Mouse (Mus musculus) heart, adult 2 months (tissue): ENCODE measurements at regions not wholly inside any gene's neighbourhood (a gene's known extent, or its start where the extent isn't known, plus 50 kb on each side); places are given as distances from the start of the nearest gene placed in this dataset.

Source experiments
- CTCF ChIP-seq: fragments of 200-600 bp; IDR thresholded peaks from 2 replicates; pipeline ENCODE4 v1.8.1; 2022; ENCODE audit warnings: antibody characterized with exemption, mild to moderate bottlenecking, moderate library complexity
- EP300 ChIP-seq: fragments of 200-500 bp; IDR thresholded peaks from 2 replicates; pipeline ENCODE4 v1.6.1; 2011; ENCODE audit warnings: low read depth, low read length, control low read depth; ENCODE audit not compliant: insufficient read depth
- POLR2A ChIP-seq: fragments of 200-500 bp; IDR thresholded peaks from 2 replicates; pipeline ENCODE4 v1.6.1; 2011; ENCODE audit warnings: mild to moderate bottlenecking, low read depth, low read length, control low read depth; ENCODE audit not compliant: insufficient read depth

DNA sequence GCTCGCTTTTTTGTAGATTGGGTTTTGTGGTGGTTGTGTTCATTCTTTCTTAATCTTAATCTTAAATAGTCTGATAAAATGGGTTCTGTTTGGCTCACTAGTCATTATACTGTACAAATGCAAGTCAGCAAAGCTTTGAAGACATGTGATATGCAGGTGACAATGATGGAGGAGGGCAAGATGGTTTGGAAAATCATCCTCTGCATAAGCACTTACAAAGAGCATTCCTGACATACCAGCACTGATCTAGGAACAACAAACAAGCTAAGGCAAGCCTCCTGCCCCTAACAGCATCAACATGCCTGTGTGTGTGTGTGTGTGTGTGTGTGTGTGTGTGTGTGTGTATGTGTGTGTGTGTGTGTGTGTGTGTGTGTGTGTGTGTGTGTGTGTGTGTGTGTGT lies 514.3 kb downstream of the Tmem38b start:
- no peak for TF ChIP-seq CTCF
- no peak for TF ChIP-seq EP300
- TF ChIP-seq POLR2A: no peak
